Mouse (Mus musculus) kidney, adult 9 months (tissue): ENCODE data around the gene Rcbtb2.

Source experiments
- DNase-seq: peaks from one replicate; pipeline ENCODE4 v3.0.0; 2022

The Rcbtb2 gene

GRCm38 (mm10) chr14:73162192-73162800 is 39.5 kb downstream of the Rcbtb2 start:
- DNase-seq: no peak

GRCm38 (mm10) chr14:73163363-73163998 is 40.6 kb downstream of the Rcbtb2 start:
- DNase-seq: no peak

GRCm38 (mm10) chr14:73165136-73165535 is 42.3 kb downstream of the Rcbtb2 start:
- DNase-seq: peak; percentile 74

- no peak for DNase-seq
Observed at GRCm38 (mm10) chr14:73168605-73169004, 45.8 kb downstream of the Rcbtb2 start.

- DNase-seq: peak; percentile 41
Observed at GRCm38 (mm10) chr14:73169926-73170844, 47.3 kb downstream of the Rcbtb2 start.

- no peak for DNase-seq
Observed at GRCm38 (mm10) chr14:73172196-73173011, 49.6 kb downstream of the Rcbtb2 start.

GRCm38 (mm10) chr14:73173662-73174061 is 50.8 kb downstream of the Rcbtb2 start:
- no peak for DNase-seq

GRCm38 (mm10) chr14:73174091-73174995 is 51.5 kb downstream of the Rcbtb2 start:
- no peak for DNase-seq

GRCm38 (mm10) chr14:73175031-73175430 is 52.2 kb downstream of the Rcbtb2 start:
- no peak for DNase-seq

- no peak for DNase-seq
Observed at GRCm38 (mm10) chr14:73175814-73176213, 53.0 kb downstream of the Rcbtb2 start.

GRCm38 (mm10) chr14:73176266-73176665 is 53.4 kb downstream of the Rcbtb2 start:
- DNase-seq: no peak

- DNase-seq: no peak
Observed at GRCm38 (mm10) chr14:73177961-73178360, 55.1 kb downstream of the Rcbtb2 start.

- peak; percentile 80 for DNase-seq
Observed at GRCm38 (mm10) chr14:73179221-73179681, 56.4 kb downstream of the Rcbtb2 start.

GRCm38 (mm10) chr14:73180671-73181070 is 57.8 kb downstream of the Rcbtb2 start:
- DNase-seq: no peak

- DNase-seq: no peak
Observed at GRCm38 (mm10) chr14:73181144-73181543, 58.3 kb downstream of the Rcbtb2 start.

- no peak for DNase-seq
Observed at GRCm38 (mm10) chr14:73186875-73187274, 64.0 kb downstream of the Rcbtb2 start.

GRCm38 (mm10) chr14:73199058-73199457 is 76.2 kb downstream of the Rcbtb2 start:
- DNase-seq: no peak

- DNase-seq: no peak
Observed at GRCm38 (mm10) chr14:73201447-73201846, 78.6 kb downstream of the Rcbtb2 start.

GRCm38 (mm10) chr14:73204016-73204415 is 81.2 kb downstream of the Rcbtb2 start:
- DNase-seq: no peak

GRCm38 (mm10) chr14:73209262-73209661 is 86.4 kb downstream of the Rcbtb2 start:
- DNase-seq: no peak

- DNase-seq: no peak
Observed at GRCm38 (mm10) chr14:73210196-73210595, 87.4 kb downstream of the Rcbtb2 start.

GRCm38 (mm10) chr14:73211477-73211876 is 88.6 kb downstream of the Rcbtb2 start:
- no peak for DNase-seq
